Mouse (Mus musculus) cerebellum, postnatal 36 days (tissue): ENCODE measurements around the gene Clcn2.
"Not testable (repeated sequence)": the region's sequence is repeated elsewhere in the genome, so short reads cannot be mapped to it uniquely, and the experiment has no call there.

ENCODE experiments used
- DNase-seq, 2 experiments: peaks; one replicate each; pipeline ENCODE4 v3.0.0; 2021 to 2022; ENCODE audit warnings: mixed read lengths in 2 of 2

Clcn2 gene

GRCm38 (mm10) chr16:20700036-20700435 is 17.5 kb downstream of the Clcn2 start:
- DNase-seq: peak; percentile 69 to 70

GRCm38 (mm10) chr16:20699266-20699665 is 18.3 kb downstream of the Clcn2 start:
- no peak for DNase-seq

- DNase-seq: peak; percentile 89 to 94
Measured at GRCm38 (mm10) chr16:20695622-20696323, 21.8 kb downstream of the Clcn2 start.

GRCm38 (mm10) chr16:20694781-20695180 is 22.8 kb downstream of the Clcn2 start:
- peak; percentile 50 to 66 for DNase-seq

GRCm38 (mm10) chr16:20693111-20693701 is 24.3 kb downstream of the Clcn2 start, which contains the start of gene Fam131a:
Gene Fam131a, plus strand, starts transcription at chr16:20693241.
- peak; percentile 92 to 94 for DNase-seq

- DNase-seq: peak in 1 of 2 experiments; percentile 21
Measured at GRCm38 (mm10) chr16:20692241-20692965, 25.1 kb downstream of the Clcn2 start.

- no peak for DNase-seq
Measured at GRCm38 (mm10) chr16:20691617-20692016, 25.9 kb downstream of the Clcn2 start.

GRCm38 (mm10) chr16:20690774-20691173 is 26.8 kb downstream of the Clcn2 start:
- no peak for DNase-seq

GRCm38 (mm10) chr16:20677974-20678675 is 39.4 kb downstream of the Clcn2 start:
- peak; percentile 75 to 83 for DNase-seq

GRCm38 (mm10) chr16:20677380-20677779 is 40.2 kb downstream of the Clcn2 start:
- DNase-seq: no peak

- no peak for DNase-seq
Measured at GRCm38 (mm10) chr16:20676702-20677101, 40.8 kb downstream of the Clcn2 start.

GRCm38 (mm10) chr16:20675213-20675612 is 42.3 kb downstream of the Clcn2 start:
- no peak for DNase-seq

- DNase-seq: no peak
Measured at GRCm38 (mm10) chr16:20673706-20674303, 43.7 kb downstream of the Clcn2 start.

- DNase-seq: peak in 1 of 2 experiments; percentile 62
Measured at GRCm38 (mm10) chr16:20672965-20673705, 44.4 kb downstream of the Clcn2 start.

- peak; percentile 93 to 97 for DNase-seq
Measured at GRCm38 (mm10) chr16:20672500-20672902, 45.0 kb downstream of the Clcn2 start.

- no peak for DNase-seq
Measured at GRCm38 (mm10) chr16:20671886-20672285, 45.7 kb downstream of the Clcn2 start.

GRCm38 (mm10) chr16:20670291-20670690 is 47.3 kb downstream of the Clcn2 start:
- no peak for DNase-seq

- not testable (repeated sequence) for DNase-seq
Measured at GRCm38 (mm10) chr16:20668013-20668412, 49.5 kb downstream of the Clcn2 start, which contains the start of gene Eif4g1. Gene Eif4g1, plus strand, starts transcription at chr16:20668313.

- DNase-seq: no peak
Measured at GRCm38 (mm10) chr16:20657661-20658060, 59.9 kb downstream of the Clcn2 start.

- DNase-seq: no peak
Measured at GRCm38 (mm10) chr16:20653315-20653714, 64.2 kb downstream of the Clcn2 start.
